Comparison of ENCODE assay signal across 21 mouse cellular contexts in the genomic region with DNA sequence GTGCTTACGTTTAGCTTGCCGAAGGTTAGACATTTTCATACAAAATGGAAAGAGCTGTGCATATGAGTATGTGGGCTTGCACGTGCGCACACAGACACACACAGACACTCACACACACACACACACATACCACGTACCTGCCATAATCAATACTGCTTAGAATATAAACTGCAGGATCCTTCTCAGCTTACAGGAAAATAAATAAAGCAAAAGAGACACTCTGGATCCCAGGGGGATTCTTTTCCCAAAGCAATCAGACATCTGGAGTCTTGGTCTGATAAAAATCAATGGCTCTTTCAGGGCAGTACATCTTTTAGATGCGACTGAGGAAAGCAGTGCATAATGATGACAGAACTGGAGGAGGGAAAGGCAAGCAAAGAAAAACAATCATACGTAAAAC. TPM values are rescaled to one million over a fixed set of nuclear protein-coding genes. Genes with fewer than 3 reads are reported as not detected.
DNase-seq lines count a peak whose midpoint lies in the region; ATAC-seq and TF ChIP-seq lines count a peak whose summit lies in the region.
"Had no signal": no experiment of that assay in that cellular context is flagged by ENCODE, and none has a peak within 500 bp of the region (broad histone marks: within the 10 kb centered on the region; RNA-seq: fewer than 3 reads in every experiment).

No protein-coding gene starts in this region.

- H3K27ac ChIP-seq in forebrain, embryonic 12.5 days = no peak overlapping the region
- no peak overlapping the region for H3K27ac ChIP-seq in forebrain, postnatal 0 days (ENCODE audit: low read depth, low read length)
- peak overlapping the region; percentile 42; the same call in 1 of the 2 replicates for H3K27ac ChIP-seq in hindbrain, embryonic 11.5 days (ENCODE audit: low read depth, low read length)
- H3K27ac ChIP-seq in midbrain, embryonic 12.5 days (replicated peaks) = no peak overlapping the region
- H3K27ac ChIP-seq: gastrocnemius, adult 2 months; kidney, postnatal 0 days had no signal

- H3K9ac ChIP-seq in forebrain, embryonic 12.5 days = no peak overlapping the region
- no peak overlapping the region for H3K9ac ChIP-seq in forebrain, postnatal 0 days
- no peak overlapping the region for H3K9ac ChIP-seq in hindbrain, embryonic 11.5 days (ENCODE audit: low read depth, low read length)
- no peak overlapping the region for H3K9ac ChIP-seq in midbrain, embryonic 12.5 days (replicated peaks)

- H3K9me3 ChIP-seq in forebrain, embryonic 12.5 days = no peaks in the 10 kb centered on the region
- H3K9me3 ChIP-seq in forebrain, postnatal 0 days (ENCODE audit: low read length) = no peaks in the 10 kb centered on the region
- H3K9me3 ChIP-seq in hindbrain, embryonic 11.5 days (ENCODE audit: control insufficient read depth, low read length) = no peaks in the 10 kb centered on the region
- H3K9me3 ChIP-seq in midbrain, embryonic 12.5 days = no peaks in the 10 kb centered on the region

- H3K27me3 ChIP-seq in forebrain, embryonic 12.5 days = peaks cover 12% of the 10 kb centered on the region
- H3K27me3 ChIP-seq in forebrain, postnatal 0 days (ENCODE audit: insufficient read depth, low read length) = no peaks in the 10 kb centered on the region
- no peaks in the 10 kb centered on the region for H3K27me3 ChIP-seq in hindbrain, embryonic 11.5 days (ENCODE audit: control insufficient read depth, insufficient read depth, low read length)
- peaks cover 4% of the 10 kb centered on the region; the same call in 1 of the 2 replicates for H3K27me3 ChIP-seq in midbrain, embryonic 12.5 days

- WGBS in forebrain, embryonic 12.5 days = 78% methylated on average over 7 of the region's 7 CpGs
- WGBS in forebrain, postnatal 0 days = 70% methylated on average over 7 of the region's 7 CpGs
- 63% methylated on average over 7 of the region's 7 CpGs for WGBS in hindbrain, embryonic 11.5 days
- WGBS in midbrain, embryonic 12.5 days = 68% methylated on average over 7 of the region's 7 CpGs

- TF ChIP-seq CTCF in forebrain, postnatal 0 days (IDR thresholded peaks at IDR 0.05; ENCODE audit: low read depth) = no peak

- H3K4me2 ChIP-seq in forebrain, embryonic 12.5 days = no peak overlapping the region
- H3K4me2 ChIP-seq in forebrain, postnatal 0 days (ENCODE audit: low read depth) = no peak overlapping the region
- no peak overlapping the region for H3K4me2 ChIP-seq in hindbrain, embryonic 11.5 days (replicated peaks; ENCODE audit: low read depth, low read length)
- no peak overlapping the region for H3K4me2 ChIP-seq in midbrain, embryonic 12.5 days (replicated peaks)

- peak; percentile 47; the same call in 1 of the 2 replicates for ATAC-seq in forebrain, embryonic 12.5 days (ENCODE audit: low FRiP score)
- ATAC-seq in forebrain, postnatal 0 days = no peak; the same call in 1 of the 2 replicates
- peak; percentile 72 for ATAC-seq in hindbrain, embryonic 11.5 days (ENCODE audit: low FRiP score)
- ATAC-seq in midbrain, embryonic 12.5 days (ENCODE audit: low FRiP score, low read depth) = peak; percentile 48; the same call in 1 of the 2 replicates
- no peak for ATAC-seq in inflammation-experienced regulatory T-cells, adult 6 months
- ATAC-seq: intestine, embryonic 16.5 days had no signal

- intact Hi-C loops in left cerebral cortex, postnatal 14 days (cut with DNase I) = no loop called here

- DNase-seq in forebrain, postnatal 0 days = no peak
- DNase-seq in MN1 (ENCODE audit: low spot score) = peak; percentile 13
- DNase-seq in hindbrain, embryonic 11.5 days (ENCODE audit: low spot score) = peak; percentile 44
- DNase-seq in right cerebral cortex, postnatal 4 days = no peak
- no peak for DNase-seq in left cerebral cortex, postnatal 14 days (ENCODE audit: low spot score in 2 of 2)
- DNase-seq: gastrocnemius, adult 2 months; heart, postnatal 10 days; liver; lung, adult 18-20 months; lung, postnatal 36 days; right cerebral cortex, postnatal 14 days; thymus, postnatal 4 days had no signal

- H3K4me1 ChIP-seq in forebrain, embryonic 12.5 days = peaks cover 23% of the 10 kb centered on the region
- H3K4me1 ChIP-seq in forebrain, postnatal 0 days (ENCODE audit: insufficient read depth) = peaks cover 2% of the 10 kb centered on the region; the same call in 1 of the 2 replicates
- H3K4me1 ChIP-seq in hindbrain, embryonic 11.5 days (replicated peaks; ENCODE audit: control insufficient read depth, insufficient read depth, low read length) = no peaks in the 10 kb centered on the region
- H3K4me1 ChIP-seq in midbrain, embryonic 12.5 days = peaks cover 18% of the 10 kb centered on the region; the same call in 1 of the 2 replicates

- H3K4me3 ChIP-seq in forebrain, embryonic 12.5 days (replicated peaks) = no peak overlapping the region
- H3K4me3 ChIP-seq in forebrain, postnatal 0 days (ENCODE audit: low read depth, low read length) = no peak overlapping the region
- no peak overlapping the region for H3K4me3 ChIP-seq in hindbrain, embryonic 11.5 days (ENCODE audit: low read depth, low read length)
- H3K4me3 ChIP-seq in midbrain, embryonic 12.5 days = no peak overlapping the region
- H3K4me3 ChIP-seq: erythroblast, embryonic 14.5 days; gastrocnemius, adult 2 months had no signal

- no peaks in the 10 kb centered on the region for H3K36me3 ChIP-seq in forebrain, embryonic 12.5 days (replicated peaks)
- H3K36me3 ChIP-seq in forebrain, postnatal 0 days (ENCODE audit: insufficient read depth) = no peaks in the 10 kb centered on the region
- H3K36me3 ChIP-seq in hindbrain, embryonic 11.5 days (ENCODE audit: control insufficient read depth, insufficient read depth, low read length) = no peaks in the 10 kb centered on the region
- H3K36me3 ChIP-seq in midbrain, embryonic 12.5 days = no peaks in the 10 kb centered on the region

RNA-seq across cellular contexts. Expression of a gene that starts 6.4 kb away (rescaled TPM):
- 83.9 and 90.5 TPM in 2 replicates for polyA plus RNA-seq in forebrain, embryonic 12.5 days (2016; fragmentation: Nextera tagmentation; extraction: Ambion mirVana)
- 143 and 145 TPM in 2 replicates for total RNA-seq in forebrain, postnatal 0 days (2014; rRNA removed)
- polyA plus RNA-seq in forebrain, postnatal 0 days (2015; fragmentation: Nextera tagmentation; extraction: Ambion mirVana) = 207 and 245 TPM in 2 replicates
- 30.4 and 53.8 TPM in 2 replicates for polyA plus RNA-seq in hindbrain, embryonic 11.5 days (2014; fragmentation: Nextera tagmentation; extraction: Ambion mirVana)
- polyA plus RNA-seq in midbrain, embryonic 12.5 days (2016; fragmentation: Nextera tagmentation; extraction: Ambion mirVana) = 48.3 and 60.7 TPM in 2 replicates
- polyA plus RNA-seq in inflammation-experienced regulatory T-cells, adult 6 months (2017; shearing (Covaris generic)) = not detected
- 100 to 1,000 TPM; 108 to 144 TPM for total RNA-seq in left cerebral cortex, postnatal 14 days (2021)
- total RNA-seq: common myeloid progenitor, adult 5-6 weeks; gastrocnemius, adult 2 months; monocyte, adult 5-6 weeks had no signal
- polyA plus RNA-seq: testis, adult 2 months had no signal

Comparison
In these comparisons a context has a peak if more than half of its experiments do, and no peak if none do; other contexts are left out.
1. ATAC-seq: peak in forebrain, embryonic 12.5 days (single experiment), hindbrain, embryonic 11.5 days (single experiment) and midbrain, embryonic 12.5 days (single experiment); none in forebrain, postnatal 0 days (single experiment) and inflammation-experienced regulatory T-cells, adult 6 months (single experiment).
2. DNase-seq: peak in MN1 (single experiment) and hindbrain, embryonic 11.5 days (single experiment); none in forebrain, postnatal 0 days (single experiment), right cerebral cortex, postnatal 4 days (single experiment) and left cerebral cortex, postnatal 14 days (0 of 2).
3. RNA of a gene that starts 6.4 kb away (polyA plus RNA-seq): 207 to 245 TPM in forebrain, postnatal 0 days, 83.9 to 90.5 TPM in forebrain, embryonic 12.5 days, 48.3 to 60.7 TPM in midbrain, embryonic 12.5 days and 30.4 to 53.8 TPM in hindbrain, embryonic 11.5 days; not detected in inflammation-experienced regulatory T-cells, adult 6 months; every median in the first group is over 10 times any median in the second.